Mouse (Mus musculus) ES-E14 (cell line): ENCODE results near the gene Mpp2.

ENCODE experiments used
- CHD2 ChIP-seq: IDR thresholded peaks from 2 replicates; pipeline ENCODE4 v1.6.1; 2014; ENCODE audit warnings: mild to moderate bottlenecking, low read depth, low read length, inconsistent platforms
- HCFC1 ChIP-seq: IDR thresholded peaks from 2 replicates; pipeline ENCODE4 v1.6.1; 2012; ENCODE audit warnings: low read length, inconsistent platforms, borderline replicate concordance; ENCODE audit not compliant: insufficient read depth
- ZC3H11A ChIP-seq: IDR thresholded peaks from 2 replicates; pipeline ENCODE4 v1.6.1; 2012; ENCODE audit warnings: low read depth, mild to moderate bottlenecking, inconsistent platforms, low read length, borderline replicate concordance
- ZNF384 ChIP-seq: IDR thresholded peaks from 2 replicates; pipeline ENCODE4 v1.6.1; 2012; ENCODE audit warnings: low read depth, low read length, inconsistent platforms

DNA sequence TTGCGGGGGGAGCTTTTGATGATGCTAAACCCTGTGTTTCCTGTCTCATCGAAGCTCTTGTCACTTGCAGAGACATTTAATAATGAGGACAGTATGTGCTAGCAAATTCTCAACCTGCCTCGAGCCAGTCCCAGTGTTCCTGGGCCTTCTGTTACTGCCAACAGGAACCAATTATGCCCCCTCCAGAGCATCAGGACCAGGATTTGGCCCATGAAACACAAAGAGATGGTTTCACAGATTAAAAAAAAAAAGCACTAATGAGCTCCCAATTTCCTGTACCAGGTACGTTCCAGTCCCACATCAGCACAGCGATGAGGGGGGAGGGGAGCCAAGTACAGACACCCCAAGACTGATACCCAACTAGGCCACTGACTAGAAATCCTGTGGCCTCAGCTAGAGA is 67.1 kb downstream of the Mpp2 start:
- TF ChIP-seq ZC3H11A, result no peak
- no peak for TF ChIP-seq HCFC1
- TF ChIP-seq CHD2, result no peak
- no peak for TF ChIP-seq ZNF384
